Mouse (Mus musculus): ENCODE measurements around the gene Dnase1l2. TPM values are rescaled to one million over a fixed set of nuclear protein-coding genes. Genes with fewer than 3 reads are reported as not detected.

The Dnase1l2 gene
- polyA plus RNA-seq, 1 experiment from 2014 or later: 9.2 TPM

DNA sequence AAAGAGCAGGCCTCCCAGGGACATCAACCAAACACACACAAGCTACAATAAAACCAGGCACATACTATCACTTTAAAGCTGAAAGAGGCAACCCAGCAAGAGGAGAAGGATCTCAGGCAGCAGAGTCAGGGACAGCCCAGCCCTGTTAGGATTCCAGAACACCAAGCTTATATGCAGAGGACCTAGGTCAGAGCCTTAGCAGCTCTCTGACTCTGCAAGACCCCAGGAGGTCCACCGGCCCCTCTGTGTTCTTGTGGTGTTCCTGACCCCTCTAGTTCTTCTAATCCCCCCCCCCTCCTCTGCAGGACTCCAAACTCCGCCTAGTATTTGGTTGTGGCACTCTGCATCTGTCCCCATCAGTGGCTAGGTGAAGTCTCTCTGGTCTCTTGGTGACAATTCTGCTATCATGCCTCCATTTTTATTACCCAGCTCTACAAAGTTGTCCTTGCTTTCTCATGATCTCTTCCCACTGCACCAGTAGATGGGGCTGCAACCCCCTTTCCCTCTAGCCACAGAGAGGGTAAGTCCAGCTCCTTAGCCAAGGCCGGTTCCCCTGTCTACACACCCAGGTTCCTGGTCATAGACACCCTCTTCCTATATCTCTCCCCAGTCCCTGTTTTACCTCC lies 37.4 kb upstream of the Dnase1l2 start:
- Histone ChIP-seq H3K36me3 (ENCODE audit: control insufficient read depth, insufficient read depth, low read length) (peaks cover 10% of the 10 kb centered on the region; the same call in 1 of the 2 replicates), H3K27ac (ENCODE audit: low read length) (peak overlapping the region; percentile 68)
- WGBS: 45% methylated on average over 3 of the region's 3 CpGs

DNA sequence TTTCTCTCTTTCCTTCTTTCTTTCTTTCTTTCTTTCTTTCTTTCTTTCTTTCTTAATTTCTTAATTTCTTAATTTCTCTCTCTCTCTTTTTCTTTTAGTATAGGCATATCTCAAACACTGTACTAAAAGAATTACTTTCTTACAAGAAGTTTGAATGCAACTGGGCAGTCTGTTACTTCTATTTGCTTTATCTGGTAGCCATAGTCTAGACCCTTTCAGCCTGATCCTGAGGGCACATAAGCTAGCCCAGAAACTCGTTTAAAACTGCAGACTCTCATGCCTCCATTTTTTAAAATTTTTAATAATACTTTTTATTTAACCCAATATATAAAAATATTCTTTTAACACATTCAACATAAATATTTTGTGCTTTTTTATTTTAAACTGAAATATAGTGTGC lies 36.5 kb upstream of the Dnase1l2 start:
- Histone ChIP-seq H3K4me2 (ENCODE audit: low read depth, low read length) (peak overlapping the region; percentile 47), H3K9me3 (replicated peaks; ENCODE audit: control insufficient read depth, low read length) (no peaks in the 10 kb centered on the region), H3K9ac (ENCODE audit: low read length) (no peak overlapping the region), H3K27ac (ENCODE audit: low read length) (no peak overlapping the region), H3K4me3 (replicated peaks; ENCODE audit: low read length) (peak overlapping the region; percentile 86), H3K36me3 (ENCODE audit: control insufficient read depth, insufficient read depth, low read length) (peaks cover 15% of the 10 kb centered on the region; the same call in 1 of the 2 replicates), H3K4me1 (ENCODE audit: control insufficient read depth, insufficient read depth, low read length) (peaks cover 10% of the 10 kb centered on the region), H3K27me3 (ENCODE audit: control insufficient read depth, insufficient read depth, low read length) (no peaks in the 10 kb centered on the region)
- ATAC-seq (ENCODE audit: insufficient read depth, low FRiP score): no peak
- WGBS: 15% methylated on average over 1 of the region's 1 CpGs

More for the DNA sequence above, 37.4 kb upstream of the Dnase1l2 start:
- peaks cover 10% of the 10 kb centered on the region for H3K4me1 ChIP-seq (ENCODE audit: control insufficient read depth, insufficient read depth, low read length)
- no peak for ATAC-seq (ENCODE audit: insufficient read depth, low FRiP score)
- H3K4me3 ChIP-seq (replicated peaks; ENCODE audit: low read length): no peak overlapping the region
- H3K27me3 ChIP-seq (ENCODE audit: control insufficient read depth, insufficient read depth, low read length): no peaks in the 10 kb centered on the region
- no peaks in the 10 kb centered on the region for H3K9me3 ChIP-seq (replicated peaks; ENCODE audit: control insufficient read depth, low read length)
- H3K4me2 ChIP-seq (ENCODE audit: low read depth, low read length): no peak overlapping the region
- H3K9ac ChIP-seq (ENCODE audit: low read length): peak overlapping the region; percentile 37; the same call in 1 of the 2 replicates

DNA sequence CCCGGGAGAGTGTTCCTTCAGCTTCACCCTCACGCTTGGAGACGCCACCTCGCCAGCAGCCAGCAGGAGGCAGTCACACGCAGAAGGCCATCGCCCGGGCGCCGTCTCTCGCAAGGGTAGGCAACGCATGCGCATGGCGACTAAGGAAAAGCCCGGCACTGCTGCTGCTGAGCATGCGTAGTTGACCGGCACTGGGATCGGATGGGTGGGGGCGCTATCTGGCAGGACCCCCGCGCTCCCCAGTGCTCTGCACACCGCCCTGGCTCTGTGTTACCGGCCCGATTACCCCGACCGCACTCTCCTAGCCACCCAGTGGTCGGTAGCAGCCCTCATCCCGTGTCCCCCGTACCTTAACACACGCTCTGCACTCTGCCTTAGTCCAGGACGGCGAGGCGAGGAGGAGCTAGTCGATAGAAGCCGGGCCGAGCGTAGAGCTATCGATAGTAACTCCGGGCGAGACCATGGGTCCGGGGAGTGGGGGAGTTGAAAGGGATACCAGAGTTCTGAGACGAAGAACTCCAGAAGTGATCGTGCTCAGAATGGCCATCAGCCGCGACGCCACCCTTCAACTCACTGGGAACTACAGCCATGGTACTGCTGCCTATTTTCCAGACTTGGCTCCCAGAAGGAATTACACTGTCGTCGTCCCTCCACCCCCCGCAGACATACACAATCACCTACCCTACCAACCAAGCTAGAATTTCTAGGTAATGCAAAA lies 35.9 kb upstream of the Dnase1l2 start, which contains the start of gene Mlst8:
TSS of gene Mlst8 (minus strand) at position 416 of the 718 bp plus-strand sequence.
- H3K27ac ChIP-seq (ENCODE audit: low read length): peak within 1 kb of the TSS; percentile 96
- no peaks in the 10 kb centered on the region for H3K9me3 ChIP-seq (replicated peaks; ENCODE audit: control insufficient read depth, low read length)
- H3K9ac ChIP-seq (ENCODE audit: low read length): peak within 1 kb of the TSS; percentile 95
- peak within 1 kb of the TSS; percentile 86 for H3K4me3 ChIP-seq (replicated peaks; ENCODE audit: low read length)
- peak; percentile 93 for ATAC-seq (ENCODE audit: insufficient read depth, low FRiP score)
- H3K27me3 ChIP-seq (ENCODE audit: control insufficient read depth, insufficient read depth, low read length): no peaks in the 10 kb centered on the region
- H3K4me2 ChIP-seq (ENCODE audit: low read depth, low read length): peak within 1 kb of the TSS; percentile 58
- H3K4me1 ChIP-seq (ENCODE audit: control insufficient read depth, insufficient read depth, low read length): peaks cover 13% of the 10 kb centered on the region
- under 1% methylated on average over 48 of the region's 48 CpGs for WGBS
- peaks cover 15% of the 10 kb centered on the region; the same call in 1 of the 2 replicates for H3K36me3 ChIP-seq (ENCODE audit: control insufficient read depth, insufficient read depth, low read length)

GRCm38 (mm10) chr17:24477985-24478600 lies 35.2 kb upstream of the Dnase1l2 start:
- ATAC-seq (ENCODE audit: insufficient read depth, low FRiP score): no peak
- Histone ChIP-seq H3K36me3 (ENCODE audit: control insufficient read depth, insufficient read depth, low read length) (peaks cover 15% of the 10 kb centered on the region; the same call in 1 of the 2 replicates), H3K4me3 (replicated peaks; ENCODE audit: low read length) (peak overlapping the region; percentile 86), H3K4me2 (ENCODE audit: low read depth, low read length) (peak overlapping the region; percentile 58), H3K4me1 (ENCODE audit: control insufficient read depth, insufficient read depth, low read length) (peaks cover 16% of the 10 kb centered on the region), H3K27me3 (ENCODE audit: control insufficient read depth, insufficient read depth, low read length) (no peaks in the 10 kb centered on the region), H3K27ac (ENCODE audit: low read length) (peak overlapping the region; percentile 96; the same call in 1 of the 2 replicates), H3K9ac (ENCODE audit: low read length) (peak overlapping the region; percentile 95), H3K9me3 (replicated peaks; ENCODE audit: control insufficient read depth, low read length) (no peaks in the 10 kb centered on the region)
- WGBS: 38% methylated on average over 11 of the region's 11 CpGs

GRCm38 (mm10) chr17:24477053-24477984 lies 34.4 kb upstream of the Dnase1l2 start:
- Histone ChIP-seq H3K4me3 (replicated peaks; ENCODE audit: low read length) (no peak overlapping the region), H3K4me2 (ENCODE audit: low read depth, low read length) (no peak overlapping the region), H3K9me3 (replicated peaks; ENCODE audit: control insufficient read depth, low read length) (no peaks in the 10 kb centered on the region), H3K9ac (ENCODE audit: low read length) (0 out of 2 replicates have a peak overlapping the region, but pooled peaks have one; percentile 33), H3K36me3 (ENCODE audit: control insufficient read depth, insufficient read depth, low read length) (peaks cover 15% of the 10 kb centered on the region; the same call in 1 of the 2 replicates), H3K27me3 (ENCODE audit: control insufficient read depth, insufficient read depth, low read length) (no peaks in the 10 kb centered on the region), H3K27ac (ENCODE audit: low read length) (no peak overlapping the region), H3K4me1 (ENCODE audit: control insufficient read depth, insufficient read depth, low read length) (peaks cover 24% of the 10 kb centered on the region)
- WGBS: 91% methylated on average over 20 of the region's 20 CpGs
- no peak for ATAC-seq (ENCODE audit: insufficient read depth, low FRiP score)

GRCm38 (mm10) chr17:24476022-24476776 lies 33.3 kb upstream of the Dnase1l2 start:
- Histone ChIP-seq H3K9ac (ENCODE audit: low read length) (no peak overlapping the region), H3K27ac (ENCODE audit: low read length) (no peak overlapping the region), H3K4me3 (replicated peaks; ENCODE audit: low read length) (no peak overlapping the region), H3K4me2 (ENCODE audit: low read depth, low read length) (no peak overlapping the region), H3K4me1 (ENCODE audit: control insufficient read depth, insufficient read depth, low read length) (peaks cover 34% of the 10 kb centered on the region), H3K36me3 (ENCODE audit: control insufficient read depth, insufficient read depth, low read length) (peaks cover 15% of the 10 kb centered on the region; the same call in 1 of the 2 replicates), H3K9me3 (replicated peaks; ENCODE audit: control insufficient read depth, low read length) (no peaks in the 10 kb centered on the region), H3K27me3 (ENCODE audit: control insufficient read depth, insufficient read depth, low read length) (no peaks in the 10 kb centered on the region)
- no peak for ATAC-seq (ENCODE audit: insufficient read depth, low FRiP score)
- 88% methylated on average over 10 of the region's 10 CpGs for WGBS

DNA sequence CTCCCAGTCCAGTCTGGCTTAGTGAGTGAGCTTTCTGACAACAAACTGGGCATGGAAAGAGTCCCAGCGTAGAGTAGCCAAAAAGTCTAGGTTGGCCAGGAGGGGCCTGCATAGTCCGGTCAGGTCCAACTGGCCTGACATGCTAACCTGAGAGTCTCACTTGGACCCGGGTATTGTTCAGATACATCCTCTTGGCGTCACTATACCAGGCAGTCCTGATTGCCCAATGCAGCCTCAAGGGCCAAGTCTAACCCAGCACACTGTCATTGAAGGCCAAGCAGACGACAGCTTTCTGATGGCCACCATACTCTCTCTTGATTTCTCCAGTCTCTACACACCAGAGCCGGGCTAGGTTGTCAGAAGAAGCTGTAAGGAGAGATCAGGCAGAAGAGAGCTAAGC lies 32.7 kb upstream of the Dnase1l2 start:
- Histone ChIP-seq H3K4me3 (replicated peaks; ENCODE audit: low read length) (no peak overlapping the region), H3K4me2 (ENCODE audit: low read depth, low read length) (no peak overlapping the region), H3K9me3 (replicated peaks; ENCODE audit: control insufficient read depth, low read length) (no peaks in the 10 kb centered on the region), H3K27ac (ENCODE audit: low read length) (no peak overlapping the region), H3K36me3 (ENCODE audit: control insufficient read depth, insufficient read depth, low read length) (peaks cover 15% of the 10 kb centered on the region; the same call in 1 of the 2 replicates), H3K27me3 (ENCODE audit: control insufficient read depth, insufficient read depth, low read length) (no peaks in the 10 kb centered on the region), H3K4me1 (ENCODE audit: control insufficient read depth, insufficient read depth, low read length) (peaks cover 36% of the 10 kb centered on the region), H3K9ac (ENCODE audit: low read length) (no peak overlapping the region)
- WGBS: 93% methylated on average over 6 of the region's 6 CpGs
- ATAC-seq (ENCODE audit: insufficient read depth, low FRiP score): no peak

GRCm38 (mm10) chr17:24474557-24474956 lies 31.7 kb upstream of the Dnase1l2 start:
- peaks cover 15% of the 10 kb centered on the region; the same call in 1 of the 2 replicates for H3K36me3 ChIP-seq (ENCODE audit: control insufficient read depth, insufficient read depth, low read length)
- H3K4me2 ChIP-seq (ENCODE audit: low read depth, low read length): no peak overlapping the region
- no peaks in the 10 kb centered on the region for H3K27me3 ChIP-seq (ENCODE audit: control insufficient read depth, insufficient read depth, low read length)
- H3K4me3 ChIP-seq (replicated peaks; ENCODE audit: low read length): no peak overlapping the region
- no peaks in the 10 kb centered on the region for H3K9me3 ChIP-seq (replicated peaks; ENCODE audit: control insufficient read depth, low read length)
- no peak overlapping the region for H3K9ac ChIP-seq (ENCODE audit: low read length)
- ATAC-seq (ENCODE audit: insufficient read depth, low FRiP score): no peak
- 74% methylated on average over 5 of the region's 5 CpGs for WGBS
- H3K27ac ChIP-seq (ENCODE audit: low read length): peak overlapping the region; percentile 83; the same call in 1 of the 2 replicates
- peaks cover 31% of the 10 kb centered on the region for H3K4me1 ChIP-seq (ENCODE audit: control insufficient read depth, insufficient read depth, low read length)

Data from stomach, embryonic 16.5 days (tissue).